Mouse (Mus musculus) embryonic fibroblast, embryonic 13.5 days (primary cell): ENCODE measurements around the gene Rab3gap2.
"Not testable (repeated sequence)": the region's sequence is repeated elsewhere in the genome, so short reads cannot be mapped to it uniquely, and the experiment has no call there.

ENCODE experiments used
- CTCF ChIP-seq: IDR thresholded peaks from 2 replicates; pipeline ENCODE4 v1.5.1; 2011; ENCODE audit warnings: mild to moderate bottlenecking, control low read depth, low read length, moderate library complexity, borderline replicate concordance; ENCODE audit not compliant: insufficient read depth
- POLR2A ChIP-seq: IDR thresholded peaks from 2 replicates; pipeline ENCODE4 v1.6.1; 2011; ENCODE audit warnings: low read depth, mild to moderate bottlenecking, control low read depth, low read length, moderate library complexity

- TF ChIP-seq POLR2A, CTCF: not testable (repeated sequence)
These were observed 123.9 kb downstream of the Rab3gap2 start for GRCm38 (mm10) chr1:185327754-185328345.
